Mouse (Mus musculus) ovary, postnatal 10 days (tissue): ENCODE data around the gene Hook2.

Experiments used
- DNase-seq: peaks from one replicate; pipeline ENCODE4 v3.0.0; 2022; ENCODE audit warnings: low spot score

Gene Hook2

GRCm38 (mm10) chr8:84987388-84987787, 3.0 kb upstream of the Hook2 start:
- DNase-seq = no peak

GRCm38 (mm10) chr8:84987903-84988302, 2.5 kb upstream of the Hook2 start:
- no peak for DNase-seq

GRCm38 (mm10) chr8:84989311-84989731, 1.1 kb upstream of the Hook2 start:
- no peak for DNase-seq

DNA sequence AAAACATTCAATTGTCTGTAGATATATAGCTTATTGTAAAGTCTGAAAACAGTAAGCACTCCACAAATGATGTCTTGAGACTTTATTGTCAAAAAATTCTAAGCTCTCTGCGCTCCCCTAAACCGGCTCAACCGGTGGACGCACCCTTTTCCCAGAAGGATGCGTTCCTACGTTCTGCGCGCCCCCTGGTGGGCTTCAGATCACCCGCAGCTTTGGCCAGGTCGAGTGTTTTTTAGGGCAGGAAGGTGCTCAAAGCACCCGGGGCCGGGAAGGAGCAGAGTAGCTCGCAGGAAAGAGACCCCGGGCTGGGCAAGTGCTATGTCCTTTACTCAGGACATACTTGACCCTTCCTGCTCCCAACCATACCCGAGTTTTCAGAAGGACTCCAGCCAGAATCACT, 593 bp upstream of the Hook2 start:
- DNase-seq = peak; percentile 86

- no peak for DNase-seq
These were observed 433 bp downstream of the Hook2 start for GRCm38 (mm10) chr8:84990836-84991235.

- no peak for DNase-seq
These were observed 4.0 kb downstream of the Hook2 start for GRCm38 (mm10) chr8:84994375-84994774.

DNA sequence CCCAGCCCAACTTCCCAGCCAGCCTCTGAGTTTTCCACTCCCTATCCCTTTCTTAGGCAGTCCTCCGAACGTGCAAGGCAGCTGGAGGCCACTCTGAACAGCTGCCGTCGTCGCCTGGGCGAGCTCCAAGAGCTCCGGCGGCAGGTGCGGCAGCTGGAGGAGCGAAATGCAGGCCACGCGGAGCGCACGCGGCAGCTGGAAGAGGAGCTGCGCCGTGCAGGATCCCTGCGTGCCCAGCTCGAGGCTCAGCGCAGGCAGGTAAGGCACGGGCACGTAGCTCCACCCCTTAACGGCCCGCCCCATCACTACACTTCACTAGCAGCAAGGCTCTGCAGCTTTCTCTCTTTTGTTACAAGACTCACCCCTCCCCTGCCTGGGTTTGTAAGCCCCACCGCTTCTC, 5.3 kb downstream of the Hook2 start:
- DNase-seq = no peak

DNA sequence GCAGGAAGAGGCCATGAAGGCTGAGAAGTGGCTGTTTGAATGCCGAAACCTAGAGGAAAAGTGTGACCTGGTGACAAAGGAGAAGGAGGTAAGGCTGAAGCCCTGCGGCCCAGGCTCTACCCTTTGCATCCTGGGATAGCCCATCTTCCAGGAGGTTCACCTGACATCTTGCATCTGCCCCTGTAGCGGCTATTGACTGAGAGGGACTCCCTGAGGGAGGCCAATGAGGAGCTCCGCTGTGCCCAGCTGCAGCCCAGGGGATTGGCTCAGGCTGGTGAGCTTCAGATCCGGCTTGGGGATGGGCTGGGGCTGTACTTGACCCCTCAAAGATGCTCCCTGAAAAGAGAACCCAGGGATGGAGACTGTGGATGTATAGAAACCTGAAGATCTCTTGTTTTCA, 6.6 kb downstream of the Hook2 start:
- DNase-seq = no peak

DNA sequence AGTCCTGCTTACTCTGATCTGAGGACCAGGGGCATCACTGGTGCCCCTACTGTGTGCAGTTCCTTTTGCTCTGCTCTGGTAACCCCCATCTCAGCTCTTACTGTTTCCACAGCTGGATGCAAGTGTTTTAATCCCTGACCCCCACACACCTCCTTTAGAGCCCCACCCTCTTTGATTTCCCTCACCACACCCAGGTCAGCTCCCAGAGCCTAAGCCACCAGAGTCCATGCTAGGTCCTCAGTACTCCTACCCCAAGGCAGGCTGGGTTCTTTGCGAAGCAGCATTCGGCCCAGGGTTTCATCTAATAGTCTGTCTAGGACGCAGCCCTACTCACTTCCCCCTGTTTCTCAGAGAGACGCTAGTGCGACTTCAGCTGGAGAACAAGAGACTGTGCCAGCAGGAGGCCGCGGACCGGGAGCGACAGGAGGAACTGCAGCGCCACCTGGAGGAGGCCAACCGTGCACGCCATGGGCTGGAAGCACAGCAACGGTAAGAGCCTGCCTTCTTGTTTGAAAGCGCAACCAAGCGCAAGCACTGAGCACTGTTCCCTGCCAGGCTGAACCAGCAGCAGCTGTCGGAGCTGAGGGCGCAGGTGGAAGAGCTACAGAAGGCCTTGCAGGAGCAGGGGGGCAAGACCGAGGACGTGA, 7.4 kb downstream of the Hook2 start:
- DNase-seq = no peak

- no peak for DNase-seq
These were observed 17.3 kb downstream of the Hook2 start for GRCm38 (mm10) chr8:85007686-85008085.

- DNase-seq = no peak
These were observed 20.8 kb downstream of the Hook2 start for GRCm38 (mm10) chr8:85011242-85011641.

- no peak for DNase-seq
These were observed 22.9 kb downstream of the Hook2 start for GRCm38 (mm10) chr8:85013230-85013840.

- no peak for DNase-seq
These were observed 24.0 kb downstream of the Hook2 start, which contains the start of gene Best2 for GRCm38 (mm10) chr8:85014431-85014830. Gene Best2 (minus strand): TSS chr8:85014531.

GRCm38 (mm10) chr8:85016724-85017123, 26.3 kb downstream of the Hook2 start:
- DNase-seq = no peak

GRCm38 (mm10) chr8:85017209-85017608, 26.8 kb downstream of the Hook2 start:
- no peak for DNase-seq

- no peak for DNase-seq
These were observed 31.2 kb downstream of the Hook2 start for GRCm38 (mm10) chr8:85021514-85022055.

- no peak for DNase-seq
These were observed 33.4 kb downstream of the Hook2 start for GRCm38 (mm10) chr8:85023846-85024245.

DNA sequence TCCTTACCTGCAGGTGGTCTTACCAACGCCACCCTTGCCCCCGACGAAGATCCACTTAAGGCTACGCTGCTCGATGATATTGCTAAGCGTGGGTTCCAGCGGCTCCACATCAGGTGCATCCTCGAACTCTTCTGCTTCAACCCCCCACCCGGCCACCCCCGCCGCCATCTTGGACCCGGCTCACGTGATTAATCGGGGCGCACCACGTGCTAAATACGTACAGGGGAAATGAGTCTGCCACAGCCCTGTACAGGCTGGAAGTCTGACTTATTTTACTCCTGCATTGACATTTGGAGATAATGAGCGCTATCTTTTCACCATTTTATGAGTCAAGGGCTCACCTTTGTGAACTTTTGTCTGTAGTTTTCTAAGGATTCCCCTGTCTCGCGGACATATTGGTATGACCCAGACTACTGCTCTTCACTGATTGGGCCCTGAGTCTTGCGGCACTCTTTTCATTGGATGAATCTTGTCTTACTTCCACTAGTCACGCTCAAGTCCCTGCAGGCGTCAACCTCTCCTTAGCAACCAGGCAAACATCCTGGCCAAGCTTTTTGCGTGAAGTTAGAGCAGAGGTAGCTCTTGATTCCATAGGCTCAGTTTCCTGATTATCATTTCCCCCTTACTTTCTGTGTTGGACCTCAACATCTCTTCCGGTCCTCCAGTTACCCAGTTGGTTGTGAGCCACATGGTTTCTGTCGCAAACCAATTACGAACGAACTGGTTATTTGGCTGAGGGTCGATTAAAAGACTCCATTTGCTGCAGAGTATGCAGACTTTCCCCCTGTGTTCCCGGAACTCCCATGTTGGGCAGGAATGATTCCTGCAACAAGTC, 34.9 kb downstream of the Hook2 start, which contains the start of gene Asna1:
Gene Asna1 (minus strand): TSS at position 184 of the 835 bp plus-strand sequence.
- peak; percentile 61 for DNase-seq

GRCm38 (mm10) chr8:85026670-85027515, 36.5 kb downstream of the Hook2 start, which contains the start of gene Trir:
Gene Trir (plus strand): TSS chr8:85026823.
- DNase-seq = peak; percentile 94

DNA sequence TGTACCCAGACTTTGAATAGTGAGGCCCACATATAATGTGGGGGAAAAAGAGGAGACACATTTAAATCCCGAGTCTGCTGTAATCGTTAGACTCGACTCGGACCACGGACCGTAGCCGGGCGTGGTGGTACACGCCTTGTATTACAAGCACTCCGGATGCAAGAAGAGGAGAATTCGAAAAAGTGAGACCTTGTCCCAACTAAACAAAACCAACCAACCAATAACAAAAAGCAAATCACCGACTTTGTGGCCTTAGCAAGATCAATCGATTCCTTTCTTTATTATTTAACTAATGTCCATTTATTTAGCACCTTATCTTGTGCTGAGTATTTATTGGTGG, 37.1 kb downstream of the Hook2 start:
- DNase-seq = no peak

- no peak for DNase-seq
These were observed 37.5 kb downstream of the Hook2 start for GRCm38 (mm10) chr8:85027922-85028321.

DNA sequence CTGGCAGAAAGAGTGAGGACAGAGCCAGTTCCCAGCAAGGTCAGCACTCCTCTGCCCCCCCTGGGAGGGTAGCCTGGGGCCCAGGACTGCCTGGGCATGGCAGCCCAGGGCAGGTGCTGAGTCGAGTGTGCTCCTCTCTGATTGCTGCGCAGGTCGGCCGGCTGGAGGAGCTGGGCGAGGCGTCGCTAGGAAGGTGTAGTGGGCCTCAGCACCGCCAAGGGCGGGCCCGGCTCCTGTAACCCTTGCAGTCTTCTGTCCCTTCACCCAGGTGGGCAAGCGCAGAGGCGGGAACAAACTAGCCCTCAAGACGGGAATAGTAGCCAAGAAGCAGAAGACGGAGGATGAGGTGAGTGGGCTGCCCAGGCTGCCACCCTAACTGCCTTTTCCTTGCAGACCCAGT, 38.9 kb downstream of the Hook2 start:
- no peak for DNase-seq
